Mouse (Mus musculus): Measurements from ENCODE around the gene Lpcat2. TPM values are rescaled to one million over a fixed set of nuclear protein-coding genes. Genes with fewer than 3 reads are reported as not detected.

Lpcat2 gene
- total RNA-seq, 2 experiments from 2014 or later = 8.9 to 11.2 TPM

Small RNA genes lying within 50 kb of the gene (microRNA-seq; reads per million reads assigned to microRNA genes)
- not detected for gene Gm22151

Other genes starting within 250 kb of the Lpcat2 start
- under 1 TPM; 0.09 to 0.20 TPM for gene Irx6, start 181.1 kb upstream of the Lpcat2 start, total RNA-seq (2021)
- gene Mmp2, start 28.0 kb upstream of the Lpcat2 start, total RNA-seq (2021) = 1 to 10 TPM; 6.1 to 6.6 TPM
- 1 to 10 TPM; 1.1 to 1.7 TPM for gene Capns2, start 46.1 kb downstream of the Lpcat2 start, total RNA-seq (2021)
- gene Slc6a2, start 104.7 kb downstream of the Lpcat2 start, total RNA-seq (2021) = under 1 TPM; 0.26 to 0.28 TPM
- under 1 TPM; 0.21 to 0.28 TPM for gene Ces1a, start 192.9 kb downstream of the Lpcat2 start, total RNA-seq (2021)
- not detected for gene Ces1b, start 224.7 kb downstream of the Lpcat2 start, total RNA-seq (2021)

All from left cerebral cortex, postnatal 10 days (tissue).